Mouse (Mus musculus): ENCODE data around the gene Ppp1ca.

Gene Ppp1ca

GRCm38 (mm10) chr19:4171393-4172290, 20.2 kb upstream of the Ppp1ca start:
- Histone ChIP-seq H3K9me3 (ENCODE audit: low read length) (no peaks in the 10 kb centered on the region), H3K4me1 (replicated peaks; ENCODE audit: low read depth, low read length) (peaks cover 79% of the 10 kb centered on the region), H3K4me3 (replicated peaks; ENCODE audit: low read length) (no peak overlapping the region), H3K36me3 (ENCODE audit: insufficient read depth, low read length) (no peaks in the 10 kb centered on the region), H3K27me3 (ENCODE audit: insufficient read depth, low read length) (peaks cover 11% of the 10 kb centered on the region; the same call in 1 of the 2 replicates)
- TF ChIP-seq CTCF (conservative IDR thresholded peaks at IDR 0.05; ENCODE audit: low read length), result no peak

- peaks cover 77% of the 10 kb centered on the region for H3K4me1 ChIP-seq (replicated peaks; ENCODE audit: low read depth, low read length)
- TF ChIP-seq POU5F1 (IDR thresholded peaks at IDR 0.05; ENCODE audit: borderline replicate concordance, low read length), result no peak
- TF ChIP-seq CTCF (conservative IDR thresholded peaks at IDR 0.05; ENCODE audit: low read length), result no peak
- no peaks in the 10 kb centered on the region for H3K36me3 ChIP-seq (ENCODE audit: insufficient read depth, low read length)
- peak overlapping the region; percentile 39 for H3K4me3 ChIP-seq (replicated peaks; ENCODE audit: low read length)
- no peaks in the 10 kb centered on the region for H3K9me3 ChIP-seq (ENCODE audit: low read length)
- peaks cover 15% of the 10 kb centered on the region; the same call in 1 of the 2 replicates for H3K27me3 ChIP-seq (ENCODE audit: insufficient read depth, low read length)
Observed at GRCm38 (mm10) chr19:4172925-4173324, 18.9 kb upstream of the Ppp1ca start.

GRCm38 (mm10) chr19:4175368-4175947, 16.4 kb upstream of the Ppp1ca start, which contains the start of gene Carns1:
Gene Carns1 (minus strand): TSS chr19:4175479.
- no peaks in the 10 kb centered on the region for H3K36me3 ChIP-seq (ENCODE audit: insufficient read depth, low read length)
- H3K4me3 ChIP-seq (replicated peaks; ENCODE audit: low read length), result peak within 1 kb of the TSS; percentile 50
- no peak for TF ChIP-seq NANOG (IDR thresholded peaks at IDR 0.05; ENCODE audit: borderline replicate concordance, low read length)
- no peak for TF ChIP-seq CTCF (conservative IDR thresholded peaks at IDR 0.05; ENCODE audit: low read length)
- no peak for TF ChIP-seq POU5F1 (IDR thresholded peaks at IDR 0.05; ENCODE audit: borderline replicate concordance, low read length)
- H3K27me3 ChIP-seq (ENCODE audit: insufficient read depth, low read length), result peaks cover 15% of the 10 kb centered on the region; the same call in 1 of the 2 replicates
- no peaks in the 10 kb centered on the region for H3K9me3 ChIP-seq (ENCODE audit: low read length)
- H3K4me1 ChIP-seq (replicated peaks; ENCODE audit: low read depth, low read length), result peaks cover 59% of the 10 kb centered on the region

GRCm38 (mm10) chr19:4180411-4180810, 11.5 kb upstream of the Ppp1ca start:
- Histone ChIP-seq H3K4me1 (replicated peaks; ENCODE audit: low read depth, low read length) (peaks cover 52% of the 10 kb centered on the region), H3K27me3 (ENCODE audit: insufficient read depth, low read length) (peaks cover 9% of the 10 kb centered on the region; the same call in 1 of the 2 replicates)
- no peak for TF ChIP-seq POU5F1 (IDR thresholded peaks at IDR 0.05; ENCODE audit: borderline replicate concordance, low read length)
- no peak for TF ChIP-seq CTCF (conservative IDR thresholded peaks at IDR 0.05; ENCODE audit: low read length)
- TF ChIP-seq NANOG (IDR thresholded peaks at IDR 0.05; ENCODE audit: borderline replicate concordance, low read length), result no peak

GRCm38 (mm10) chr19:4181892-4182291, 10.0 kb upstream of the Ppp1ca start:
- H3K27me3 ChIP-seq (ENCODE audit: insufficient read depth, low read length), result peaks cover under 1% of the 10 kb centered on the region; the same call in 1 of the 2 replicates
- H3K4me3 ChIP-seq (replicated peaks; ENCODE audit: low read length), result no peak overlapping the region
- H3K36me3 ChIP-seq (ENCODE audit: insufficient read depth, low read length), result no peaks in the 10 kb centered on the region
- no peaks in the 10 kb centered on the region for H3K9me3 ChIP-seq (ENCODE audit: low read length)
- TF ChIP-seq CTCF (conservative IDR thresholded peaks at IDR 0.05; ENCODE audit: low read length), result no peak
- TF ChIP-seq POU5F1 (IDR thresholded peaks at IDR 0.05; ENCODE audit: borderline replicate concordance, low read length), result no peak
- TF ChIP-seq NANOG (IDR thresholded peaks at IDR 0.05; ENCODE audit: borderline replicate concordance, low read length), result no peak
- H3K4me1 ChIP-seq (replicated peaks; ENCODE audit: low read depth, low read length), result peaks cover 57% of the 10 kb centered on the region

More at GRCm38 (mm10) chr19:4180411-4180810, 11.5 kb upstream of the Ppp1ca start:
- Histone ChIP-seq H3K4me3 (replicated peaks; ENCODE audit: low read length) (no peak overlapping the region), H3K9me3 (ENCODE audit: low read length) (no peaks in the 10 kb centered on the region), H3K36me3 (ENCODE audit: insufficient read depth, low read length) (no peaks in the 10 kb centered on the region)

GRCm38 (mm10) chr19:4183689-4184088, 8.2 kb upstream of the Ppp1ca start:
- TF ChIP-seq NANOG (IDR thresholded peaks at IDR 0.05; ENCODE audit: borderline replicate concordance, low read length), result no peak
- H3K4me1 ChIP-seq (replicated peaks; ENCODE audit: low read depth, low read length), result peaks cover 67% of the 10 kb centered on the region
- no peak overlapping the region for H3K4me3 ChIP-seq (replicated peaks; ENCODE audit: low read length)
- no peaks in the 10 kb centered on the region for H3K9me3 ChIP-seq (ENCODE audit: low read length)
- no peaks in the 10 kb centered on the region for H3K36me3 ChIP-seq (ENCODE audit: insufficient read depth, low read length)
- H3K27me3 ChIP-seq (ENCODE audit: insufficient read depth, low read length), result no peaks in the 10 kb centered on the region

GRCm38 (mm10) chr19:4184976-4185975, 6.6 kb upstream of the Ppp1ca start:
- H3K9me3 ChIP-seq (ENCODE audit: low read length), result no peaks in the 10 kb centered on the region
- peaks cover 81% of the 10 kb centered on the region for H3K4me1 ChIP-seq (replicated peaks; ENCODE audit: low read depth, low read length)
- TF ChIP-seq NANOG (IDR thresholded peaks at IDR 0.05; ENCODE audit: borderline replicate concordance, low read length), result no peak; the same call in 1 of the 2 replicates
- peak overlapping the region; percentile 62 for H3K4me3 ChIP-seq (replicated peaks; ENCODE audit: low read length)
- H3K36me3 ChIP-seq (ENCODE audit: insufficient read depth, low read length), result no peaks in the 10 kb centered on the region
- no peaks in the 10 kb centered on the region for H3K27me3 ChIP-seq (ENCODE audit: insufficient read depth, low read length)

DNA sequence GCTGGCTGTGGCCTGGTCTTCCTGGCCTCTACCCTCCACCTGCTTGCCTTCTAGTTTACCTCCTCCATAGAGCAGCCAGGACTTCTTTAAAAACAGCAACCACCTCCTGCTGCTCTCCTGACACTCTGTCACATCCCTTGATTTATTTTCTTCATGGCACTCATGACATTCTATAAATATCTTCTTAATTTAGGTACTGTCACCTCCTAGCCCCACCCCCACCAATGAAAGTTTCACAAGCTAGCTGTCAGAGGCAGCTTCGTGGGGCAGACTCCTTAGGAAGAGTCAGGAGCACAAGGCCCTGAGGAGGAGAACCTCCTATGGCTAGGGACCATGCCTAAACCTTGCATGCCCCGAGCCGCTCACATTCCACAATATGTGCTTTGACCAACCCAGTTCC, 4.6 kb upstream of the Ppp1ca start:
- no peaks in the 10 kb centered on the region for H3K36me3 ChIP-seq (ENCODE audit: insufficient read depth, low read length)
- peaks cover 84% of the 10 kb centered on the region for H3K4me1 ChIP-seq (replicated peaks; ENCODE audit: low read depth, low read length)
- TF ChIP-seq POU5F1 (IDR thresholded peaks at IDR 0.05; ENCODE audit: borderline replicate concordance, low read length), result no peak
- TF ChIP-seq CTCF (conservative IDR thresholded peaks at IDR 0.05; ENCODE audit: low read length), result no peak
- TF ChIP-seq NANOG (IDR thresholded peaks at IDR 0.05; ENCODE audit: borderline replicate concordance, low read length), result no peak
- no peak overlapping the region for H3K4me3 ChIP-seq (replicated peaks; ENCODE audit: low read length)
- no peaks in the 10 kb centered on the region for H3K27me3 ChIP-seq (ENCODE audit: insufficient read depth, low read length)
- no peaks in the 10 kb centered on the region for H3K9me3 ChIP-seq (ENCODE audit: low read length)
